Mouse (Mus musculus) layer of hippocampus, adult 11-12 months (tissue): ENCODE measurements around the gene Wasl.
A peak's percentile ranks its signal among the peaks of the same experiment; 100 is the strongest.

Experiments
- DNase-seq: peaks from one replicate; pipeline ENCODE4 v3.0.0; 2022; ENCODE audit warnings: low spot score

Gene Wasl

DNA sequence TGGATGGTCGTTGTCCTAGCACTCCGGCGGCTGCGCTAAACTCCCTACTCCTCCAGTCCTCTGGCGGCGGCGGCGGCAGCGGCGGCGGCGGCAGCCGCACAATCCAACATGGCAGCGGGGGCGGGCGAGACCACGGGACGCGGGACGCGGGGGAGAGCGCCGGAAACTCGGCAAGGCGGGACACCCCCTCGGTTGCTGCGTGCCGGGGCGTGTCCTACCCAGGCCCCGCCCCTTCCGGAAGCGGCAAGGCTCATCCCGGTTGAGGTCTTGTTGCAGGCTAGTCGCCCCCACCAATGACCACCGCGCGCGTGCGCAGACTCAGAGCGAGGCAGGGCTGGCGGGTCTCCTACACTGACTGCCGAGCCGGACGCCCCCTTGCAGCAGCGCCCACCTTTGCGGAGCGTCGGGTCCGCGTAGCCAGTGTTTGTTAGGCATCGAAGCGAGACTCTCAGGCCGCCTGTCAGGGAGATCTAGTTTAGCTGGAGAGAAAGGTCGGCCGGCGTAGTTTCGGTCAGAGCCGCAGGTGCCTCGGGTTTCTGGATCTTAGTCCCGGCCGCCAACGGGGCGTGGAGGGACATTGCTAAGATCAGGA is at the start of gene Wasl:
TSS of gene Wasl (minus strand) at position 143 of the 592 bp plus-strand sequence.
- DNase-seq, result peak; percentile 98

- DNase-seq, result no peak
Observed at GRCm38 (mm10) chr6:24707499-24707898, 42.7 kb upstream of the Wasl start.

DNA sequence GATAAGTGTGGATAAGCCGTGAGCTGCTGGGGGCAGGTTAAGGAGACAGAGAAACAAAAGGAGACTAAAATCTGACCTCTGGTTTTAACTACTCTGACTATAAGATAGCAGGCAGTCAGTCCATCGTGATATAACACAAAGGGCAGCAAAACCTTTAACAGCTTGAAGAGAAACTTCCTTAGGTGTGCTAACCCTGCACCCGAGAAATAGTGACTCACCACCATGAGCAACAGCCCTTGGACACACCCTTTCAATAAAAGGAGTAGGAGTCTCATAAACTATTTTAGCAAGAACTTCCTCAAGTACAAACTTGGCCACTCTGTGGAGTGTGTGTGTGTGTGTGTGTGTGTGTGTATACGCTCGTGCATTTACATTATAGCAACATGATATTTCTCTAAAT is 42.3 kb upstream of the Wasl start:
- no peak for DNase-seq

GRCm38 (mm10) chr6:24697216-24697615 is 32.4 kb upstream of the Wasl start:
- no peak for DNase-seq

GRCm38 (mm10) chr6:24696117-24696516 is 31.3 kb upstream of the Wasl start:
- no peak for DNase-seq

DNA sequence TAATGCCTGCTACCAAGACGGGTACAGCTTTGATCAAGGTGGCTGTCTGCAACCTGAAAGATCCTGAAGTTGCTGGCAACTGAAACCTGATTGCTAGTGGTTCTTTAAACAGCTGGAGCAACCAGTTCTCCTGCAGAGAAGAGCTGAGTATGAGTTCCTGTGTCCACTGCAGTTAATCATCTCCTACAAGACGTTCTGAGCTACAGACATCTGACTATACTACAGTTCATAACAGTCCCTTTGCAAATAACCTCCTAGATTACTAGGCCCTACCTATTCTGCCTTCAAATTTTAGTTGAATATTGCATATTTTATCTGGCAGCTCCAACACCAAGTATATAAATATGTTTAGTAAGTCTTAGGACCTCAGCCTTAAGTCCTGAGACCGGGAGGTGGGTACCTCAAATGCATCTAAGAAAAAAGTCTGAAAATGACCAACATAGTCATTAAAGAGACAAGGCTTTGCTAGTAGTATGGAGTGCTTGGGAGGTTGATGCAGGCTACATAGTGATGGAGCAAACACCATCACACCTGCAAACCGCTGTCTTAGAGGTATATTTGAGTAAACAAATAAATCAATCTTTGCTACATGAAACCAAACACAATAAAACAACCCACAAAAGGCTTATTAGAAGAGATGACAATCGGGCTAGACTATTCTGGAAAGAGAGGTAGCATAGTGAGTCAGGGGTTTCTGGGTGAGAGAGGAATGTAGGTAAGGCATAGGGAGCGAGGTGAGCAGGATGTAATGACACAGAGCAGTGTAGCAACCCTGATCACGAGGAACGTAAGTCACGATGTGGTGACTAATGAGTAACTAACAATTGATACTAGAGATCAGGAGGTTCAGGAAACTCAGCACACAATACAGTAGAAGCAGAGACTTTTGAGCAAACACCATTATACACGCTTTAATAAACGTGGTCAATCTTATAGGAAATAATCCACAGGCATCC is 29.9 kb upstream of the Wasl start:
- no peak for DNase-seq

DNA sequence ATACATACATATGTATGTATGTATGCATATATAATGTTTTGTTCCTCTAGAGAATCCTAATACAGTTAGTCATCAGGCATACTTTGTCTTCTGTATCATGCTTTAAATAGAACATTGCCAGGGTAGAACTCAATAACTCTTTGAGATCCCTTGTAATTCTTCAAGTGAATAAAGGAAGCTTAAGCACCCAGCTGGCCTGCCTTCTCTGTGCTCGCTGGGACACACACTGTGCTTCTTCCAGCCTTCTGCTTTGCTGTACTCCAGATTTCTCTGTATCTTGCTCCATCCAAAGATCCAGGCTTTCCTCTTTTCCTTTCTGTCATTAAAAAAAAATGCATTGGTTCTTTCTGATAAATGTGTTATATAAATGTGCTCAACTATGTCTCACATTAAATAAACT is 23.1 kb upstream of the Wasl start:
- peak; percentile 29 for DNase-seq

- DNase-seq, result no peak
Observed at GRCm38 (mm10) chr6:24683113-24683512, 18.3 kb upstream of the Wasl start.

GRCm38 (mm10) chr6:24667829-24668228 is 3.0 kb upstream of the Wasl start:
- no peak for DNase-seq

- DNase-seq, result no peak
Observed at GRCm38 (mm10) chr6:24666248-24666647, 1.4 kb upstream of the Wasl start.

- DNase-seq, result peak; percentile 42
Observed at GRCm38 (mm10) chr6:24664133-24664866, 509 bp downstream of the Wasl start.

DNA sequence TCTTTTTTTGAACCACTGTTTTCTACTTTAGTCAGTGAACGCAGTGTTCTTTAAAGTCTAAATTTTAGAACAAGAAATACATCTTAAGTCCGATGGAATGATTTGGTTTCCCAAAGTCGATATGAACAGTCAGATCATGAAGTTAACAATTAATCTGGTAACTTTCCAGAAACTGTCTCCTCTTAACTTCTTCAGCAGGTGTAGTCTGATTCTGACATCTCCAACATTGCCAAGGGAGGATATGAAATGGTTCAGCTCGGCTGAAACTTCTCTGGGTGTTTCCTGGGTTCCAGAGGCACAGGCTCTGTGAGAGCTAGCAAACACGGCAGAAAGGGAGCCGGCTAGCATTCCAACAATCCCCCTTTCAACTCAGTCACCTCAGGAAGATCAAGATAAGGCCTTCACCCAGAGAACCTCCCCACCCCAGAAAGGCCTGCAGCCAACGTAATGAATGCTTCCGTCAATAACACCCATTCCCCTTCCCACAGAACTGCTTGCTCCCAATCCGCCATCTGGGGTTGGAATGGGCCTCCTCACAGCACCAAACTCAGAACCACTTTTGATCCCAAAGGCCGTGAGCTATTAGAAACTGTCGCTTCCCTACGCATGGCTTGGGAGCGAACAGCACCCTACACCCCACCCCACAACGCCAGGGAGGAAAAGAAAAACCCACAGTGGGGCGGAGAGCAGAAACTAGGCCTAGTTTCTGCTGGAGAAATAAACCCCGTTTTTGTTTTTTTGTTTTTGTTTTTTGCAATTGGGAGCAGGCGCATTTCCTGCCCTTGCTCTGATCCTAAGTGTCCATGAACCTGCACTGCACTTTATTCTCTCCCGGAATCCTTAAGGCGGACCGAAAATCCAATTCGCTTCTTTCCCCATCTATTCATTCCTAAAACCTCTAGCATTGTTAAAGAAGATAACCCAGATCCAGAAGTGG is 1.3 kb downstream of the Wasl start:
- DNase-seq, result peak; percentile 19

- no peak for DNase-seq
Observed at GRCm38 (mm10) chr6:24662483-24662882, 2.3 kb downstream of the Wasl start.

DNA sequence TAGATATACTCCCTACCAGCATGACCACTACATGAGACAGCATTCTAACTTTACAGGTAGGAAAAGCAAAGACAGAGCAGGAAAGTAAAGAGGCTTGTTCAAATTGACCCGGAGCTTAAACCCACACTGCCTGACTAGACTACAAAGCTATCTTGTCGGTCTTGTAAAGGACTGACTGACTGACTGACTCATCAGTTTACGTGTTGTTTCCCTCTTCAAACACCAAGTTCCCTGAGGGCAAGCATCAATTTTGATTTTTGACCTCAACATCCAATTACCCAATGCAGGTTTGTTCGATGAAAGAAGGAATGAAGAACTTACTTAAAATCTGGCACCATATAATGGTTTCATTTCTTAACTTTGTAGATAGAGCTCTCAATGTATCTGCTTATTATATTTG is 2.9 kb downstream of the Wasl start:
- DNase-seq, result no peak

DNA sequence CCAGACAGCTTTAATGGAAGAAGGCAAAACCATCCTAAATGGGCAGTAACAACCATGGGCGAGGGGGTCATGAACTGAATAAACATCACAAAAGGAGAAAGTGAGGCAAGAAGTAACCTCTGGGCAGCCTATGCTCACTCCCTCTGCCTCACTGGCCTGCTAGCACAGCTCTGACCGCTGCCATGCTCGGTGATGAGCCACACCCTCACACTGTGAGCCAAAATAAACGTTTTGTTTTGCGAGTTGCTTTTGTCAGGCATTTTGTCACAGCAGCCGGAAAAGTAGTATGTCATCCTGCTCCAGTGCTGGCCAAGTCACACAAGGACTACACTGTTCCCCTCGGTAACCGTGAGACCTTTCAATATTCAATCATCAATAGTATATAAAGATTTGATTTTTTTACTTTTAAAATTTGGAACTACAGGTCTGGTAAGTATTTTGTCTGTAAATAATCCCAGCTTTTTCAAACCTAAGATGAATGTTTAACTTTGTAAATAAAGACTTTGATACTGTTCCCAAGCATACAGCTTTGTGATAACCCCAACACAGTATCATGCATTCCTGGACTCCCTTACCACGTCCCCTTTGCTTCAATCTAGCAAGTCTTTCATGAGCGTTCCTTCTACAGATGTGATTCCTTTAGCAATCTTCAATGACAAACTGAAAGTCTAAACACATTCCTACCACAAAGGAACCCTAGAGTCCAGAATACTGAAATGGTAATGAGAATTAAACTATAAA is 7.0 kb downstream of the Wasl start:
- no peak for DNase-seq

DNA sequence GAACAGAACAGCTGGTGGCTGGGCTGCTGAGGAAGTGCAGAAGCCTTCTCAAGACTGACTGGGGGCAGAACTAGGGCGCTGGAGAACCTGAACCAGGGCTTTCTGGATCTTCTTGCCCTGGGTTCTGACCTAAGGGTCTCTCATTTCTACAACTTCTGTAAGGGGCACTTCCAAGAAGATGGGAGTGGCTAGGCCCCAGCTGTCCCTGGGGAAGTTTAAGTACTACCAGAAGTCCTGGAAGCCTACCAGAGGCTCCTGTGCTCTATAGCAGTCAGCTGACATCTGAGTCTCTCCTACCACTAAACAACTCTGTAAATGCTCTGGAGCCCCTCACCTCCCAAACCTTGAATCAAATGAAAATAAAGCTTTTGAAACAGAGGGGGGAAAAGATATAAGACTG is 8.7 kb downstream of the Wasl start:
- DNase-seq, result no peak

DNA sequence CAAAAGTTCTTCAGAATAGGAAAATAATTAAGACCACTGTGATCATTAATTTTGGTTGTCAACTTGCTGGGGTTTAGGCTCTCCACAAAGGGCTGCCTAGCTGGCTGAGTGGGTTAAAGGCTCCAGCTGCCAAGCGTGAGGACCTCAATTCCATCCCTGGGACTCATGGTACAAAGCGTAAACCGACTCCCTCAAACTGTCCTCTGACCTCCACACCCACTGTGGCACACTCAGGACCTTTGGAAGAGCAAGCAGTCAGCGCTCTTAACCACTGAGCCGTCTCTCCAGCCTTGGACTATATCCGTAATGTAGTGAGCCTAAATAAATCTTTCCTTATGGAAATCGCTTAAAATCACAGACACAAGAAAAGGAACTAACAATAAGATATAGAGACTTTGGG is 13.3 kb downstream of the Wasl start:
- DNase-seq, result no peak

GRCm38 (mm10) chr6:24650719-24651118 is 14.1 kb downstream of the Wasl start:
- DNase-seq, result peak; percentile 21

DNA sequence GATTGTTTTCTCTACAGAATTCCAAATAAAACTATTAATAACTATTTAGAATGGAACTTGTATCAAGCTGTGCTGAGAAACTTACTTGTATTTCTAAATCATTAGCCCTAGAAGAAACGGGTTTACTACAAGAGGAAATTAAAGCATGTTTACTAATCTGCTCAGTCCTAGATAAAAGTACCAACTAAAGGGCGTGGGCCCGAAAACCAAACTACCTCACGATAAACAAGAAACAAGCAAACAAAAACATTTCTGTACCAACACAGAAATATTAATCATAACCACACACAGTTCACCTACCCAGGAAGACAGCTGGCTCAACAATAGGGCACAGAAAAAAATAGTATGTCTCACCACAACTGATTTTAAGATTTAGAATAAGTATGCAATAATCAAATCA is 16.4 kb downstream of the Wasl start:
- DNase-seq, result no peak

DNA sequence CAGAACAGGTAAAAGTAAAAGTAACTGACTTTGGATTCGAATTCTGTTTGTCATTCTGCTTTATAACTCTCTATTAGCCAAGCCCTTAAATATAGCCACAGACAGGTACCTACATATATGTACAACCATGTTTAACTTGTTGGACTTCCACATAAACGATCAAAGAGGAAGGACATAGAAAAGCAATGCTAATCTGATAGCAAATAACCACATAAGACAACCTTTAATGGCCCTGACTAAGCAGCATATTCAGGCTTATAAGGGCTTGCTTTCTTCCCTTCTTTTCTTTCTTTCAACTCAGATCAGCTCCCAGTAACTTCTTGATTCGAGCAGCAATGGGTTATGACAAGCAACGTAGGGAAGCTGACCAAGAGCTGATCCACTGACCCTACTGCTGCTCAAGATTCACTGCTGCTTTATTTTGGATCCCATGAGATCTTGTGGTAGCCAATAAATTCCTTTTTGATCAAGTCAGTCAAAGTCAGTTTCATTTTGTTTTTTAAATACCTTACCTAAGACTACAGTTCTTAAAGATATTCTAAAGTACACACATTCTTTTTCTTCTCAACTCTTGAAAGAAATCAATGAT is 17.6 kb downstream of the Wasl start:
- DNase-seq, result no peak
